Mouse (Mus musculus) heart, postnatal 36 days (tissue): ENCODE results near the gene Slc7a8. TPM values are rescaled to one million over a fixed set of nuclear protein-coding genes. Genes with fewer than 3 reads are reported as not detected.

Experiments
- DNase-seq, 2 experiments: peaks; one replicate each; pipeline ENCODE4 v3.0.0; 2021 to 2022
- intact Hi-C: fragments of 180-260 bp; cut with DNase I; formaldehyde crosslinking; loops from one replicate; pipeline ENCODE4 v1.15.1; 2025
- total RNA-seq, 2 experiments: library from RNA; stranded (reverse); gene quantifications; 2 replicates each; pipeline ENCODE4 v1.2.3; 2021

Slc7a8 gene
- total RNA-seq, 2 experiments from 2014 or later, result 2.6 to 3.1 TPM

GRCm38 (mm10) chr14:54706589-54707320 lies 75.0 kb downstream of the Slc7a8 start:
- DNase-seq, result no peak
- intact Hi-C loops, result no loop called here

- intact Hi-C loops, result no loop called here
Measured at GRCm38 (mm10) chr14:54705844-54706243, 75.9 kb downstream of the Slc7a8 start.

GRCm38 (mm10) chr14:54703207-54703606 lies 78.5 kb downstream of the Slc7a8 start:
- DNase-seq, result no peak
- intact Hi-C loops, result no loop called here

More at GRCm38 (mm10) chr14:54705844-54706243, 75.9 kb downstream of the Slc7a8 start:
- DNase-seq, result no peak

GRCm38 (mm10) chr14:54701298-54701697 lies 80.4 kb downstream of the Slc7a8 start:
- DNase-seq, result peak; percentile 80 to 86
- intact Hi-C loops, result loop anchor here (1.0 to 2.0 kb wide), 2 partner anchors 50 to 130 kb away; no protein-coding TSS in a partner anchor

GRCm38 (mm10) chr14:54699586-54699985 lies 82.2 kb downstream of the Slc7a8 start:
- DNase-seq, result no peak
- intact Hi-C loops, result no loop called here

- intact Hi-C loops, result no loop called here
- DNase-seq, result no peak
Measured at GRCm38 (mm10) chr14:54698733-54699132, 83.0 kb downstream of the Slc7a8 start, which contains the start of gene Gm29776. Gene Gm29776, minus strand, starts transcription at chr14:54698833.

- no peak for DNase-seq
- intact Hi-C loops, result no loop called here
Measured at GRCm38 (mm10) chr14:54696752-54697151, 85.0 kb downstream of the Slc7a8 start.

- no peak for DNase-seq
- intact Hi-C loops, result no loop called here
Measured at GRCm38 (mm10) chr14:54695042-54695441, 86.7 kb downstream of the Slc7a8 start.

GRCm38 (mm10) chr14:54687251-54687650 lies 94.5 kb downstream of the Slc7a8 start:
- intact Hi-C loops, result loop anchor here (5.0 to 10.0 kb wide), 2 partner anchors 35 to 452 kb away; no protein-coding TSS in a partner anchor
- no peak for DNase-seq

- intact Hi-C loops, result loop anchor here (5.0 to 10.0 kb wide), 2 partner anchors 34 to 452 kb away; no protein-coding TSS in a partner anchor
- peak; percentile 100 for DNase-seq
Measured at GRCm38 (mm10) chr14:54686522-54687143, 95.1 kb downstream of the Slc7a8 start, which contains the start of gene Acin1. Gene Acin1, minus strand, starts transcription at chr14:54686931.

- no peak for DNase-seq
Measured at GRCm38 (mm10) chr14:54686063-54686521, 95.7 kb downstream of the Slc7a8 start, which contains the start of gene 1700123O20Rik. Gene 1700123O20Rik, plus strand, starts transcription at chr14:54686216.

GRCm38 (mm10) chr14:54685471-54685870 lies 96.3 kb downstream of the Slc7a8 start:
- intact Hi-C loops, result loop anchor here (5.0 to 10.0 kb wide), 2 partner anchors 33 to 451 kb away; no protein-coding TSS in a partner anchor
- no peak for DNase-seq

More at GRCm38 (mm10) chr14:54686063-54686521, 95.7 kb downstream of the Slc7a8 start, which contains the start of gene 1700123O20Rik:
- intact Hi-C loops, result loop anchor here (5.0 to 10.0 kb wide), 2 partner anchors 34 to 451 kb away; no protein-coding TSS in a partner anchor

- intact Hi-C loops, result loop anchor here (10.0 kb wide), 1 partner anchor 448 kb away; no protein-coding TSS in a partner anchor
- DNase-seq, result no peak
Measured at GRCm38 (mm10) chr14:54682396-54682795, 99.3 kb downstream of the Slc7a8 start.

GRCm38 (mm10) chr14:54678657-54679304 lies 103.0 kb downstream of the Slc7a8 start:
- DNase-seq, result no peak
- intact Hi-C loops, result no loop called here

- intact Hi-C loops, result no loop called here
- DNase-seq, result no peak
Measured at GRCm38 (mm10) chr14:54676290-54676689, 105.5 kb downstream of the Slc7a8 start.

- DNase-seq, result no peak
Measured at GRCm38 (mm10) chr14:54674317-54674716, 107.4 kb downstream of the Slc7a8 start.

More at GRCm38 (mm10) chr14:54674317-54674716, 107.4 kb downstream of the Slc7a8 start:
- intact Hi-C loops, result no loop called here
